Mouse (Mus musculus): ENCODE results near the gene Ndufa3. TPM values are rescaled to one million over a fixed set of nuclear protein-coding genes. Genes with fewer than 3 reads are reported as not detected.

Gene Ndufa3
- total and polyA plus RNA-seq, 3 experiments, result 180 to 246 TPM; not detected in 1

- Histone ChIP-seq H3K27ac (ENCODE audit: control insufficient read depth, low read depth, low read length) (peak overlapping the region; percentile 52), H3K9ac (ENCODE audit: control insufficient read depth, low read depth, low read length, poor library complexity, severe bottlenecking) (peak overlapping the region; percentile 62), H3K4me1 (ENCODE audit: control insufficient read depth in 1 of 2, insufficient read depth in 2 of 2, low read length in 2 of 2) (peaks cover 6 to 25% of the 10 kb centered on the region in 2 experiments), H3K4me3 (ENCODE audit: control insufficient read depth in 1 of 2, insufficient read depth in 1 of 2, low read depth in 2 of 2, low read length in 2 of 2) (peak overlapping the region; percentile 42 to 78), H3K36me3 (ENCODE audit: control insufficient read depth in 1 of 2, insufficient read depth in 2 of 2, low read length in 2 of 2) (peaks cover 0 to 26% of the 10 kb centered on the region in 2 experiments; a peak in 2 of 4 replicates), H3K27me3 (ENCODE audit: control insufficient read depth in 1 of 2, insufficient read depth in 2 of 2, low read length in 2 of 2) (no peaks in the 10 kb centered on the region), H3K79me2 (ENCODE audit: control insufficient read depth, insufficient read depth, low read length, poor library complexity) (no peaks in the 10 kb centered on the region), H3K9me3 (replicated peaks; ENCODE audit: insufficient read depth, low read length) (no peaks in the 10 kb centered on the region)
- TF ChIP-seq HCFC1 (IDR thresholded peaks at IDR 0.05; ENCODE audit: low read depth, low read length), result peak; percentile 40; the same call in 1 of the 2 replicates
- no peak for TF ChIP-seq MYB (IDR thresholded peaks at IDR 0.05; ENCODE audit: low read depth, low read length)
- 0 out of 2 replicates have a peak, but pooled peaks have one; percentile 27 for TF ChIP-seq MXI1 (IDR thresholded peaks at IDR 0.05; ENCODE audit: low read depth, low read length)
- no peak for TF ChIP-seq ZKSCAN1 (IDR thresholded peaks at IDR 0.05; ENCODE audit: low read depth, low read length)
- no peak for TF ChIP-seq UBTF (IDR thresholded peaks at IDR 0.05; ENCODE audit: borderline replicate concordance, insufficient read depth, low read depth, low read length)
- no peak for TF ChIP-seq MEF2A (IDR thresholded peaks at IDR 0.05; ENCODE audit: extremely low read depth, insufficient replicate concordance, low read depth, low read length, poor library complexity, severe bottlenecking)
- TF ChIP-seq POLR2A (IDR thresholded peaks at IDR 0.05; ENCODE audit: control insufficient read depth in 1 of 2, insufficient read depth in 1 of 2, low read depth in 1 of 2, low read length in 2 of 2, poor library complexity in 1 of 2), result peak in 1 of 2 experiments; percentile 45; a peak in 1 of 4 replicates
- TF ChIP-seq MYC (IDR thresholded peaks at IDR 0.05; ENCODE audit: low read depth, low read length), result no peak
- TF ChIP-seq ETS1 (IDR thresholded peaks at IDR 0.05; ENCODE audit: low read depth, low read length), result no peak
- no peak for TF ChIP-seq POLR2AphosphoS2 (IDR thresholded peaks at IDR 0.05; ENCODE audit: low read length)
- TF ChIP-seq RCOR1 (IDR thresholded peaks at IDR 0.05; ENCODE audit: low read depth, low read length), result no peak
- TF ChIP-seq GATA1 (IDR thresholded peaks at IDR 0.05; ENCODE audit: low read depth, low read length), result no peak
- no peak for TF ChIP-seq USF2 (IDR thresholded peaks at IDR 0.05; ENCODE audit: borderline replicate concordance in 1 of 2, insufficient read depth in 1 of 2, low read depth in 1 of 2, low read length in 2 of 2)
- peak; percentile 17; the same call in 1 of the 2 replicates for TF ChIP-seq ELF1 (IDR thresholded peaks at IDR 0.05; ENCODE audit: low read depth, low read length)
- TF ChIP-seq MAFK (IDR thresholded peaks at IDR 0.05; ENCODE audit: borderline replicate concordance, low read depth, low read length), result no peak
- TF ChIP-seq TCF12 (IDR thresholded peaks at IDR 0.05; ENCODE audit: low read depth, low read length), result 0 out of 2 replicates have a peak, but pooled peaks have one; percentile 8
- peak; percentile 57 for DNase-seq (ENCODE audit: low read depth, low spot score)
Observed at GRCm38 (mm10) chr7:3578952-3579546, 38.1 kb upstream of the Ndufa3 start.

GRCm38 (mm10) chr7:3580029-3580428 lies 37.1 kb upstream of the Ndufa3 start:
- DNase-seq (ENCODE audit: low read depth, low spot score), result no peak
- H3K4me1 ChIP-seq (ENCODE audit: control insufficient read depth in 1 of 2, insufficient read depth in 2 of 2, low read length in 2 of 2), result peaks cover 6 to 25% of the 10 kb centered on the region in 2 experiments
- H3K9ac ChIP-seq (ENCODE audit: control insufficient read depth, low read depth, low read length, poor library complexity, severe bottlenecking), result no peak overlapping the region
- H3K79me2 ChIP-seq (ENCODE audit: control insufficient read depth, insufficient read depth, low read length, poor library complexity), result no peaks in the 10 kb centered on the region
- H3K36me3 ChIP-seq (ENCODE audit: control insufficient read depth in 1 of 2, insufficient read depth in 2 of 2, low read length in 2 of 2), result peaks cover 0 to 25% of the 10 kb centered on the region in 2 experiments; a peak in 2 of 4 replicates
- no peaks in the 10 kb centered on the region for H3K27me3 ChIP-seq (ENCODE audit: control insufficient read depth in 1 of 2, insufficient read depth in 2 of 2, low read length in 2 of 2)
- H3K27ac ChIP-seq (ENCODE audit: control insufficient read depth, low read depth, low read length), result no peak overlapping the region
- no peak overlapping the region for H3K4me3 ChIP-seq (ENCODE audit: control insufficient read depth in 1 of 2, insufficient read depth in 1 of 2, low read depth in 2 of 2, low read length in 2 of 2)
- no peaks in the 10 kb centered on the region for H3K9me3 ChIP-seq (replicated peaks; ENCODE audit: insufficient read depth, low read length)
- no peak for TF ChIP-seq MYC (IDR thresholded peaks at IDR 0.05; ENCODE audit: low read depth, low read length)
- TF ChIP-seq POLR2AphosphoS2 (IDR thresholded peaks at IDR 0.05; ENCODE audit: low read length), result no peak
- no peak for TF ChIP-seq MYB (IDR thresholded peaks at IDR 0.05; ENCODE audit: low read depth, low read length)
- no peak for TF ChIP-seq JUND (IDR thresholded peaks at IDR 0.05; ENCODE audit: low read depth, low read length)
- no peak for TF ChIP-seq ZKSCAN1 (IDR thresholded peaks at IDR 0.05; ENCODE audit: low read depth, low read length)
